Mouse (Mus musculus) forebrain, embryonic 15.5 days (tissue): Measurements from ENCODE around the gene Mapk6. TPM values are rescaled to one million over a fixed set of nuclear protein-coding genes. Genes with fewer than 3 reads are reported as not detected.
"Not testable (repeated sequence)": the region's sequence is repeated elsewhere in the genome, so short reads cannot be mapped to it uniquely, and the experiment has no call there.

Experiments
- ATAC-seq: fragments of 200-750 bp; cut with Nextera tagmentation; replicated peaks from 2 replicates; pipeline ENCODE4 v1.8.0; 2017; ENCODE audit warnings: mild to moderate bottlenecking, moderate TSS enrichment, moderate library complexity
- H3K27ac ChIP-seq: fragments of 300-500 bp; sonication (generic); replicated peaks from 2 replicates; pipeline ENCODE4 v1.5.1; 2015; ENCODE audit warnings: mild to moderate bottlenecking, inconsistent platforms
- H3K27me3 ChIP-seq: fragments of 300-500 bp; sonication (generic); 2 replicates; pipeline ENCODE4 v1.6.1; 2015; ENCODE audit warnings: inconsistent platforms
- H3K36me3 ChIP-seq: fragments of 300-500 bp; sonication (generic); 2 replicates; pipeline ENCODE4 v1.6.1; 2015; ENCODE audit warnings: mild to moderate bottlenecking, inconsistent platforms
- H3K4me1 ChIP-seq: fragments of 300-500 bp; sonication (generic); 2 replicates; pipeline ENCODE4 v1.6.1; 2015; ENCODE audit warnings: inconsistent platforms
- H3K4me2 ChIP-seq: fragments of 300-500 bp; sonication (generic); replicated peaks from 2 replicates; pipeline ENCODE4 v1.6.1; 2015; ENCODE audit warnings: mild to moderate bottlenecking, inconsistent platforms
- H3K4me3 ChIP-seq: fragments of 300-500 bp; sonication (generic); 2 replicates; pipeline ENCODE4 v1.5.1; 2015; ENCODE audit warnings: mild to moderate bottlenecking, inconsistent platforms
- H3K9ac ChIP-seq: fragments of 300-500 bp; sonication (generic); replicated peaks from 2 replicates; pipeline ENCODE4 v1.6.1; 2015; ENCODE audit warnings: mild to moderate bottlenecking, inconsistent platforms
- H3K9me3 ChIP-seq: fragments of 300-500 bp; sonication (generic); 2 replicates; pipeline ENCODE4 v1.6.1; 2016; ENCODE audit warnings: inconsistent platforms
- whole genome bisulfite sequencing: fragments of 180-500 bp; shearing (Covaris S2); methylation state at CpG from one replicate; pipeline ENCODE4 v1.1.7; 2015; ENCODE audit warnings: mixed read lengths; 5-methylcytosine and 5-hydroxymethylcytosine counted together
- polyA plus RNA-seq: library from polyadenylated mRNA; unstranded; fragments of >200 nt; fragmentation: Nextera tagmentation; extraction: Ambion mirVana; gene quantifications from 2 replicates; pipeline ENCODE4 v1.2.1, GENCODE M21; 2015

Gene Mapk6
- polyA plus RNA-seq, 1 experiment from 2014 or later, result 138 TPM

DNA sequence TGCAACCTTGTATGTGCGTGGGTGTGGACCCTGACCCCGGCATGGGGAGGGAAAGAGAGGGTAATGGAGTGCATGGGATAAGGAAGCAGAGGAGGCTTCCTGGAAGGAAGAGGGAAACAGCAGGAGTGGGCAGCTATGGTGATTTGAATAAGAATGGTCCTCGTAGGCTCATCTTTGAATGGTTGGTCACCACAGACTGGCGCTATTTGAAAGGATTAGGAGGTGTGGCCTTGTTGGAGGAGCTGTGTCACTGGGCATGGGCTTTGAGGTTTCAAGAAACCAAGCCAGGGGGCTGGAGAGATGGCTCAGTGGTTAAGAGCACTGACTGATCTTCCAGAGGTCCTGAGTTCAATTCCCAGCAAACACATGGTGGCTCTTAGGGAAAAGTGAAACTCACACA, 44.6 kb downstream of the Mapk6 start:
- ATAC-seq, result no peak
- Histone ChIP-seq H3K4me1 (no peaks in the 10 kb centered on the region), H3K9me3 (no peaks in the 10 kb centered on the region), H3K4me2 (no peak overlapping the region), H3K27ac (no peak overlapping the region), H3K36me3 (no peaks in the 10 kb centered on the region), H3K4me3 (no peak overlapping the region), H3K9ac (no peak overlapping the region), H3K27me3 (no peaks in the 10 kb centered on the region)
- 73% methylated on average over 4 of the region's 4 CpGs for WGBS

- H3K27me3 ChIP-seq, H3K4me1 ChIP-seq, ATAC-seq, H3K4me3 ChIP-seq, H3K4me2 ChIP-seq, H3K9ac ChIP-seq, H3K9me3 ChIP-seq, H3K27ac ChIP-seq, H3K36me3 ChIP-seq: not testable (repeated sequence)
- WGBS, result 72% methylated on average over 7 of the region's 7 CpGs
These were observed 46.1 kb downstream of the Mapk6 start for GRCm38 (mm10) chr9:75363702-75364101.

DNA sequence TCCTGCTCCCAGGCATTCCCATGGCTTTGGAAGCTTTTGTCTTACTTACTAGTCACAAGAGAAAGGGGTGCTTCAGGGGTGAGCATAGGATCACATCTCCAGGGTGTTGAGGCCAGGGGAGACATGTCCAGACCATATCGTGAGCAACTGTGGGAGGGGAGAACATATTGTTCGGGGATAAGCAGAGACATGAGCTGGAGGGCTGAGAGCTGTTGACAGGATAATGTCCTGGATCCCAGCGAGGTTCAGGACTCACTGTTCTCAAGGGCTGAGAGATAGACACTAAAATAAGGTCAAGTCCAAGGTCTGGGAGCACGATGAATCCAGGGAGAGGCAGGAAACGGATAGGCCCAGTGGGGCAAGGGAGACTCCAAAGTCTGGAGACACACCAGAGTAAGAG, 46.8 kb downstream of the Mapk6 start:
- 83% methylated on average over 5 of the region's 5 CpGs for WGBS
- Histone ChIP-seq H3K9ac (no peak overlapping the region), H3K9me3 (no peaks in the 10 kb centered on the region), H3K4me3 (no peak overlapping the region), H3K27me3 (no peaks in the 10 kb centered on the region), H3K4me1 (no peaks in the 10 kb centered on the region), H3K36me3 (no peaks in the 10 kb centered on the region), H3K4me2 (no peak overlapping the region), H3K27ac (no peak overlapping the region)
- ATAC-seq, result no peak

DNA sequence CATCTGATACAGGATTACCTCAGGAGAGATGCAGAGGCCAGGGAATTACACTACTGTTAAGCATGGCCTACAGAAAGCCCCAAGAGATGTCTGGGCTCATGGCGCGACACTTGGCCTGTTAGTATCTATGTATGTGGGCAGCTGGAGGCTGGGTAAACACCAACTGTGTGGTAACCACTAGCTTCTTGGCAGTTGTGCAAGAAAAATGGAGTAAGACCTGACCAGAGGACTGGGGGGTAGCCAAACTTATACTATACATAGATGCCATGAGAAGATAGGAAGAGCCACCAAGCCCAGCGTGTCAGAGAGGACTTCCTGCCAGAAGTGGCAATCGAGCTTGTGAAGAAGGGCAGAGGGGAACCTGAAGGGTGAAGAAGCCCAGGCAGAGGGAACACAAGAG, 47.6 kb downstream of the Mapk6 start:
- 82% methylated on average over 4 of the region's 4 CpGs for WGBS

GRCm38 (mm10) chr9:75361699-75362098, 48.1 kb downstream of the Mapk6 start:
- Histone ChIP-seq H3K9me3 (no peaks in the 10 kb centered on the region), H3K4me1 (no peaks in the 10 kb centered on the region), H3K27ac (no peak overlapping the region), H3K4me3 (no peak overlapping the region), H3K4me2 (no peak overlapping the region), H3K27me3 (no peaks in the 10 kb centered on the region), H3K9ac (no peak overlapping the region), H3K36me3 (no peaks in the 10 kb centered on the region)
- 0 out of 2 replicates have a peak, but pooled peaks have one; percentile 48 for ATAC-seq
- 46% methylated on average over 5 of the region's 5 CpGs for WGBS

More for the DNA sequence above, 47.6 kb downstream of the Mapk6 start:
- H3K9ac ChIP-seq, result no peak overlapping the region
- H3K4me2 ChIP-seq, result no peak overlapping the region
- H3K4me3 ChIP-seq, result no peak overlapping the region
- H3K27ac ChIP-seq, result no peak overlapping the region
- no peaks in the 10 kb centered on the region for H3K4me1 ChIP-seq
- H3K36me3 ChIP-seq, result no peaks in the 10 kb centered on the region
- no peaks in the 10 kb centered on the region for H3K9me3 ChIP-seq
- ATAC-seq, result no peak
- no peaks in the 10 kb centered on the region for H3K27me3 ChIP-seq

DNA sequence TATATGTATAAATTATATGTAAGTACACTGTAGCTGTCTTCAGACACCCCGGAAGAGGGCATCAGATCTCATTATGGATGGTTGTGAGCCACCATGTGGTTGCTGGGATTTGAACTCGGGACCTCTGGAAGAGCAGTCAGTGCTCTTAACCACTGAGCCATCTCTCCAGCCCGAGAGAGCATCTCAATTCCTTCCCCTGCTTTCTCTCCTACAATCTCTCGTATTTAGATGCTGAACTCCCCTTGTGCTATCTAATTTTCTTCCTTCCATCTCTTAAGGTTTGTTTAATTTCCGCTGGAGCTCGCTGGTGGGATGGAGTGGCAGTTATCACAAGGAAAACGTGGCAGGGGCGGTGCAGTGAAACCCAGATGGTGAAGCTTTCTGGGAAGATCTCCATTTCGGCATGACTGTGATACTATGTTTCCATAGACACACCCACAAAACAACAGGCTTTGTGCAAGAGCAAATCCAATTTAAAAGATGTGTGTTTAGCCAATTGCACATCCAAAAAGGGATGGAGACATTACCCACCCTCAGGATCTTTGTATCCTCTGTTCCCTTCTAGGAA, 52.6 kb downstream of the Mapk6 start:
- H3K9me3 ChIP-seq, result no peaks in the 10 kb centered on the region
- 79% methylated on average over 9 of the region's 9 CpGs for WGBS
- no peak overlapping the region for H3K27ac ChIP-seq
- no peaks in the 10 kb centered on the region for H3K36me3 ChIP-seq
- no peak overlapping the region for H3K4me2 ChIP-seq
- H3K4me3 ChIP-seq, result no peak overlapping the region
- no peaks in the 10 kb centered on the region for H3K27me3 ChIP-seq
- H3K4me1 ChIP-seq, result no peaks in the 10 kb centered on the region
- no peak overlapping the region for H3K9ac ChIP-seq
- no peak for ATAC-seq

- Histone ChIP-seq H3K27me3 (no peaks in the 10 kb centered on the region), H3K9ac (no peak overlapping the region), H3K4me2 (no peak overlapping the region), H3K9me3 (no peaks in the 10 kb centered on the region), H3K27ac (no peak overlapping the region), H3K4me3 (no peak overlapping the region), H3K36me3 (no peaks in the 10 kb centered on the region), H3K4me1 (no peaks in the 10 kb centered on the region)
- no peak for ATAC-seq
- 88% methylated on average over 4 of the region's 4 CpGs for WGBS
These were observed 54.0 kb downstream of the Mapk6 start for GRCm38 (mm10) chr9:75355783-75356182.

- Histone ChIP-seq H3K27ac (no peak overlapping the region), H3K4me2 (no peak overlapping the region), H3K4me3 (no peak overlapping the region), H3K9ac (no peak overlapping the region), H3K4me1 (no peaks in the 10 kb centered on the region), H3K27me3 (no peaks in the 10 kb centered on the region), H3K9me3 (no peaks in the 10 kb centered on the region), H3K36me3 (no peaks in the 10 kb centered on the region)
- ATAC-seq, result no peak
- 83% methylated on average over 8 of the region's 8 CpGs for WGBS
These were observed 56.7 kb downstream of the Mapk6 start for GRCm38 (mm10) chr9:75353094-75353493.

GRCm38 (mm10) chr9:75348641-75349040, 61.2 kb downstream of the Mapk6 start:
- WGBS, result 14% methylated on average over 3 of the region's 3 CpGs
- H3K36me3 ChIP-seq, result peaks cover 11% of the 10 kb centered on the region; the same call in 1 of the 2 replicates

DNA sequence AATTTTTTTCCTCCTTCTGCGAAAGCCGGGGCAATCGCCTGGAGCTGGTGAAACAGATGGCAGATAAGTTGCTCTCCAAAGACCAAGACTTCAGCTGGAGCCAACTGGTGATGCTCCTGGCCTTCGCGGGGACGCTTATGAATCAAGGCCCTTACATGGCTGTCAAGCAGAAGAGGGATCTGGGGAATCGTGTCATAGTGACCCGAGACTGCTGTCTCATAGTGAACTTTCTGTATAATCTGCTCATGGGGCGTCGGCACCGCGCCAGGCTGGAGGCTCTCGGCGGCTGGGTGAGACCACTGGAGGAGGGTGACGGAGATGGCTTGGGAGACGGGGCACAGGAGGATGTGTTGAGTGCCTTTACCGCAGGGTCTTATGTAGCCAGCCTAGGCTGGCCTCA, 61.7 kb downstream of the Mapk6 start:
- H3K4me3 ChIP-seq, result no peak overlapping the region
- no peak overlapping the region for H3K27ac ChIP-seq
- H3K9ac ChIP-seq, result no peak overlapping the region
- H3K4me1 ChIP-seq, result no peaks in the 10 kb centered on the region
- H3K36me3 ChIP-seq, result peaks cover 16% of the 10 kb centered on the region; the same call in 1 of the 2 replicates
- no peaks in the 10 kb centered on the region for H3K9me3 ChIP-seq
- H3K27me3 ChIP-seq, result no peaks in the 10 kb centered on the region
- WGBS, result 92% methylated on average over 17 of the region's 17 CpGs
- no peak overlapping the region for H3K4me2 ChIP-seq
- no peak for ATAC-seq

More at GRCm38 (mm10) chr9:75348641-75349040, 61.2 kb downstream of the Mapk6 start:
- no peak for ATAC-seq
- Histone ChIP-seq H3K9ac (no peak overlapping the region), H3K9me3 (no peaks in the 10 kb centered on the region), H3K4me1 (no peaks in the 10 kb centered on the region), H3K27ac (no peak overlapping the region), H3K27me3 (no peaks in the 10 kb centered on the region), H3K4me2 (no peak overlapping the region), H3K4me3 (no peak overlapping the region)

DNA sequence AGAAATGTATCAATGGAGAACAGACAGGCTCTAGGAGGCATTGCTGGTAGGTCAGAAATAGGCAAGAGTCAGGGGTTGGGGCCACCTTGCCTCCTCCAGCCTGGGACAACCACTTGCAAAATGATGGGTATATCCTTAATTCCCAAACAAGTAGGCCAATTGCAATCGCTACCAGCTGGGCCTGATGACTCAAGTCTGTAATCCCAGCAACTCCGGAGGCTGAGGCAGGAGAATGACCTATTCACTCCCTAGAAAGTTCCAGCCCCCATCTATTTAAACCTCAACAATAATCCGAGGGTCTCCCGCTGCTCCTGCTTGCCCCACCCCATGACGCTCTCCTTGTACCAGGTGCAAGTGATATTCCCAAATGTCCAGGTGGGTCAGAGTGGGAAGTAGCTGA, 62.3 kb downstream of the Mapk6 start, which contains the start of gene Bcl2l10:
TSS of gene Bcl2l10 (plus strand) at position 301 of the 400 bp plus-strand sequence.
- H3K4me3 ChIP-seq, result no peak within 1 kb of the TSS
- no peak within 1 kb of the TSS for H3K27ac ChIP-seq
- no peaks in the 10 kb centered on the region for H3K9me3 ChIP-seq
- H3K4me1 ChIP-seq, result no peaks in the 10 kb centered on the region
- H3K4me2 ChIP-seq, result no peak within 1 kb of the TSS
- no peak for ATAC-seq
- H3K27me3 ChIP-seq, result no peaks in the 10 kb centered on the region
- H3K36me3 ChIP-seq, result peaks cover 21% of the 10 kb centered on the region; the same call in 1 of the 2 replicates
- 96% methylated on average over 5 of the region's 5 CpGs for WGBS
- H3K9ac ChIP-seq, result no peak within 1 kb of the TSS

DNA sequence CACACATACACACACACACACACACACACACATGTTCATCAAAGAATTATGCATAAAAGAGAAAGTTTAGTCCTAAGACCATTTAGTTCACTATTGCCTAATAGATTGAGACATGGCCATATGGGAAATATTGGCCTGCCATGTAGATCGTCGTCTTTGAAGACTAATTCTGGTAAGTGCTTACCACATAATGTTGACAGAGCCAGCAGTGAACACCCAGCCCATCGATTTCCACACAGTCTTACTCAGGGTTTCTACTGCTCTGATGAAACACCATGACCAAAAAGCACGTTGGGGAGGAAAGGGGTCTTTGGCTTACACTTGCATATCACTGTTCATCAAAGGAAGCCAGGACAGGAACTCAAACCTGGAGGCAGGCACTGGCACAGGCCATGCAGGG, 67.4 kb downstream of the Mapk6 start:
- Histone ChIP-seq H3K9me3 (no peaks in the 10 kb centered on the region), H3K4me1 (no peaks in the 10 kb centered on the region), H3K9ac (no peak overlapping the region), H3K4me2 (no peak overlapping the region), H3K27ac (no peak overlapping the region), H3K4me3 (no peak overlapping the region), H3K27me3 (no peaks in the 10 kb centered on the region), H3K36me3 (peaks cover 50% of the 10 kb centered on the region)
- 90% methylated on average over 4 of the region's 4 CpGs for WGBS
- no peak for ATAC-seq

DNA sequence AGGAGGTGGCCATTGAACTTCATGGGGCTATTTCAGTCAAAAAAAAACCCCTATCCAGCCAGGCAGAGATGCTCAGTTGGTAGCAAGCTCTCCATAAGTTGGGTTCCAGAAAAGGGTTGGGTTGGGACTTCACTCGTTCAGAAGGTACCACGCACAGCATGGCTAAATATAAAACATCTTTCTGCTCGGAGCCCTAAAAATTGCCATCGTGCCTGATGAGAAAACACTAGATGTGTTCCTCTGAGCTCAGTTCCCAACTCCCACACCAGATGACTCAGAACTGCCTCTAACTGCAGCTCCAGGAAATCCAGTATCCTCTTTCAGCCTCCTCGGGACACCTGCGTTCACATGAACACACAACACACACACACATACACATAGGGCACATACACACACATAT, 71.8 kb downstream of the Mapk6 start:
- Histone ChIP-seq H3K27ac (no peak overlapping the region), H3K9ac (no peak overlapping the region), H3K4me2 (no peak overlapping the region), H3K36me3 (peaks cover 66% of the 10 kb centered on the region), H3K9me3 (no peaks in the 10 kb centered on the region), H3K4me3 (no peak overlapping the region), H3K27me3 (no peaks in the 10 kb centered on the region), H3K4me1 (no peaks in the 10 kb centered on the region)
- no peak for ATAC-seq
- WGBS, result 92% methylated on average over 6 of the region's 6 CpGs
